Mouse (Mus musculus) embryonic facial prominence, embryonic 15.5 days (tissue): ENCODE data around the gene Tcaim. TPM values are rescaled to one million over a fixed set of nuclear protein-coding genes. Genes with fewer than 3 reads are reported as not detected.
A peak's percentile ranks its signal among the peaks of the same experiment; 100 is the strongest.

Experiments
- ATAC-seq: fragments of 200-750 bp; cut with Nextera tagmentation; 2 replicates; pipeline ENCODE4 v1.8.0; 2017; ENCODE audit warnings: low read depth, moderate TSS enrichment; ENCODE audit not compliant: insufficient number of reproducible peaks, low FRiP score, low TSS enrichment
- H3K27ac ChIP-seq: fragments of 300-500 bp; sonication (generic); replicated peaks from 2 replicates; pipeline ENCODE4 v1.5.1; 2015; ENCODE audit warnings: mild to moderate bottlenecking, inconsistent platforms
- H3K27me3 ChIP-seq: fragments of 300-500 bp; sonication (generic); 2 replicates; pipeline ENCODE4 v1.6.1; 2015; ENCODE audit warnings: inconsistent platforms
- H3K36me3 ChIP-seq: fragments of 300-500 bp; sonication (generic); 2 replicates; pipeline ENCODE4 v1.6.1; 2015; ENCODE audit warnings: mild to moderate bottlenecking, inconsistent platforms
- H3K4me1 ChIP-seq: fragments of 300-500 bp; sonication (generic); 2 replicates; pipeline ENCODE4 v1.6.1; 2015; ENCODE audit warnings: inconsistent platforms
- H3K4me2 ChIP-seq: fragments of 300-500 bp; sonication (generic); replicated peaks from 2 replicates; pipeline ENCODE4 v1.6.1; 2015; ENCODE audit warnings: mild to moderate bottlenecking, inconsistent platforms
- H3K4me3 ChIP-seq: fragments of 300-500 bp; sonication (generic); replicated peaks from 2 replicates; pipeline ENCODE4 v1.5.1; 2015; ENCODE audit warnings: mild to moderate bottlenecking, inconsistent platforms
- H3K9ac ChIP-seq: fragments of 300-500 bp; sonication (generic); 2 replicates; pipeline ENCODE4 v1.6.1; 2015; ENCODE audit warnings: inconsistent platforms
- H3K9me3 ChIP-seq: fragments of 300-500 bp; sonication (generic); replicated peaks from 2 replicates; pipeline ENCODE4 v1.6.1; 2016; ENCODE audit warnings: inconsistent platforms
- WGBS: fragments of 180-500 bp; shearing (Covaris S2); methylation state at CpG from one replicate; pipeline ENCODE4 v1.1.7; 2015; 5-methylcytosine and 5-hydroxymethylcytosine counted together
- polyA plus RNA-seq: library from polyadenylated mRNA; unstranded; fragments of >200 nt; fragmentation: Nextera tagmentation; extraction: Ambion mirVana; gene quantifications from 2 replicates; pipeline ENCODE4 v1.2.1, GENCODE M21; 2015

Gene Tcaim
- polyA plus RNA-seq, 1 experiment from 2014 or later: 7.7 TPM

DNA sequence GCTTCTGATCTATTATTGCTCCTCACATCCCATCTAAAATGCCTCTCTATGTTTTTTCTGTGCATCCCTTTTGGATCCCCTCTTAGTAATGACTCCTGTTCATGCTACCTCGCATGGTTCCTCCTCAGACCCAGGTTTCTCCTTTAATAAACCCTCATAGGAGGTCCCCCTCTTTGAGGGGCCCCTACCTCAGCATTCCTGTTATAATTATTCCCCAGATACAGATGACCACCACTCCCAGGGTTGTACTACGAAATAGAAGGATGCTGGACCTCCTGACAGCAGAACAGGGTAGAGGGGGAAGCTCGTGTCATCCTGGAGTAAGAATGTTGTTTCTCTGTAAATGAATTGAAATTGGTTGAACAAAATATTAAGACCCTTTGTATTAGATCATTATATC, 80.0 kb downstream of the Tcaim start, which contains the start of gene Zkscan7:
Gene Zkscan7, plus strand, starts transcription at position 301 of the 400 bp plus-strand sequence.
- no peaks in the 10 kb centered on the region for H3K36me3 ChIP-seq
- no peak within 1 kb of the TSS for H3K9ac ChIP-seq
- no peaks in the 10 kb centered on the region for H3K9me3 ChIP-seq
- peak within 1 kb of the TSS; percentile 66 for H3K4me3 ChIP-seq
- 81% methylated on average over 3 of the region's 3 CpGs for WGBS
- no peaks in the 10 kb centered on the region for H3K27me3 ChIP-seq
- ATAC-seq: no peak
- H3K27ac ChIP-seq: no peak within 1 kb of the TSS
- peaks cover 8% of the 10 kb centered on the region; the same call in 1 of the 2 replicates for H3K4me1 ChIP-seq
- peak within 1 kb of the TSS; percentile 66 for H3K4me2 ChIP-seq

Other genes starting within 250 kb of the Tcaim start
- not detected in 2 replicates for gene Topaz1, start 58.2 kb upstream of the Tcaim start, polyA plus RNA-seq
- gene Gm35549, start 38.5 kb downstream of the Tcaim start, polyA plus RNA-seq: 0.85 and 1.1 TPM in 2 replicates
- 61.4 and 63.9 TPM in 2 replicates for gene Zfp445, start 60.5 kb downstream of the Tcaim start, polyA plus RNA-seq
- gene Zkscan7, start 80.1 kb downstream of the Tcaim start, polyA plus RNA-seq: 5.3 and 6.5 TPM in 2 replicates
- gene Zfp105, start 117.5 kb downstream of the Tcaim start, polyA plus RNA-seq: 17.5 and 18.4 TPM in 2 replicates
- 28.1 and 29.2 TPM in 2 replicates for gene 1110059G10Rik, start 145.5 kb downstream of the Tcaim start, polyA plus RNA-seq
- 39.1 and 40.0 TPM in 2 replicates for gene Kif15, start 145.5 kb downstream of the Tcaim start, polyA plus RNA-seq
- gene Tmem42, start 215.8 kb downstream of the Tcaim start, polyA plus RNA-seq: 26.0 and 27.3 TPM in 2 replicates
- 0.42 and 0.47 TPM in 2 replicates for gene Tgm4, start 229.2 kb downstream of the Tcaim start, polyA plus RNA-seq